In the genomic region with DNA sequence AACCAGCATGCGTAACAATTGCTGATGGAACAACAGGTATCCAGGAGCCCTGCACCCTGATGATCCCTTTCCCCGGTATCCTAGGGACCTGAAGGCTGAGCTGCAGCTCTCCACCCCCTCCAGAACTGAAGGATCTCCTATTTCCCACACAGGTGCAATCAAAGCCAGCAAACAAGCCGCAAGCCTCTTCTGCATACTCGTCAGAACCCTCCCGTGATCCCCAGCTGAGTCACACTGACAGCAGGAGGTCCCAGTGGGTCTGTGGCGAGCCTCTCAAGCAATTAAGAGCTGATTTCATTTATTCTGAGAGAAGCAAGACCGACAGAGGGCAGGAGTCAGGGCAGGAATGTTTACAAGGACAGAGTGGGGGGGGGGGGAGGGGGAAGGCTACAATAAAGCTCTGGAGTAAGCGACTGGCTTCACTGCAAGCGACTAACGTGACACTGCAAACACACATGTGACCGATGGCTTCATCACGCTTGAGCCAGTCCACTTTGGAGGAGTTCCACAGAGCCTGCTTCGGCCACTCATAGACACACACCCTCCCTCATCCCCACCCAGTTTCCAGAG, we compare ENCODE assay signal across 8 mouse cellular contexts. TPM values are rescaled to one million over a fixed set of nuclear protein-coding genes. Genes with fewer than 3 reads are reported as not detected.
A peak's percentile ranks its signal among the peaks of the same experiment; 100 is the strongest.
DNase-seq lines count a peak whose midpoint lies in the region; ATAC-seq lines count a peak whose summit lies in the region.

No protein-coding gene starts in this region.

- H3K27ac ChIP-seq in limb, embryonic 11.5 days (replicated peaks; ENCODE audit: low read depth, low read length), result no peak overlapping the region
- H3K27ac ChIP-seq in midbrain, embryonic 14.5 days (replicated peaks; ENCODE audit: low read depth, low read length), result no peak overlapping the region

- H3K4me3 ChIP-seq in limb, embryonic 11.5 days (ENCODE audit: low read depth, low read length), result 0 out of 2 replicates have a peak overlapping the region, but pooled peaks have one; percentile 5
- peak overlapping the region; percentile 17; the same call in 1 of the 2 replicates for H3K4me3 ChIP-seq in midbrain, embryonic 14.5 days (replicated peaks; ENCODE audit: low read depth, low read length)

- intact Hi-C loops in heart, postnatal 36 days (cut with DNase I), result no loop called here

- H3K27me3 ChIP-seq in limb, embryonic 11.5 days (ENCODE audit: control insufficient read depth, insufficient read depth, low read length), result no peaks in the 10 kb centered on the region
- H3K27me3 ChIP-seq in midbrain, embryonic 14.5 days (ENCODE audit: control insufficient read depth, insufficient read depth, low read length), result no peaks in the 10 kb centered on the region

- H3K36me3 ChIP-seq in limb, embryonic 11.5 days (ENCODE audit: control insufficient read depth, insufficient read depth, low read length), result no peaks in the 10 kb centered on the region
- no peaks in the 10 kb centered on the region for H3K36me3 ChIP-seq in midbrain, embryonic 14.5 days (ENCODE audit: control insufficient read depth, insufficient read depth, low read length)

- WGBS in limb, embryonic 11.5 days, result 3% methylated on average over 13 of the region's 13 CpGs
- 8% methylated on average over 13 of the region's 13 CpGs for WGBS in midbrain, embryonic 14.5 days

- H3K4me2 ChIP-seq in limb, embryonic 11.5 days (ENCODE audit: low read depth, severe bottlenecking), result peak overlapping the region; percentile 39
- H3K4me2 ChIP-seq in midbrain, embryonic 14.5 days (ENCODE audit: low read length), result peak overlapping the region; percentile 53

- ATAC-seq in limb, embryonic 11.5 days (ENCODE audit: insufficient number of reproducible peaks, low FRiP score, low TSS enrichment, low read depth), result peak; percentile 71
- ATAC-seq in midbrain, embryonic 14.5 days (ENCODE audit: low FRiP score, low TSS enrichment), result peak; percentile 71

- H3K4me1 ChIP-seq in limb, embryonic 11.5 days (ENCODE audit: control insufficient read depth, insufficient read depth, low read length), result peaks cover 7% of the 10 kb centered on the region; the same call in 1 of the 2 replicates
- H3K4me1 ChIP-seq in midbrain, embryonic 14.5 days (ENCODE audit: control insufficient read depth, insufficient read depth, low read length), result peaks cover 12% of the 10 kb centered on the region; the same call in 1 of the 2 replicates

- H3K9me3 ChIP-seq in limb, embryonic 11.5 days (ENCODE audit: control insufficient read depth, low read length), result no peaks in the 10 kb centered on the region
- H3K9me3 ChIP-seq in midbrain, embryonic 14.5 days (ENCODE audit: control insufficient read depth, low read length), result no peaks in the 10 kb centered on the region

- peak; percentile 92 for DNase-seq in ZHBTc4 (ENCODE audit: low read depth, low spot score)
- DNase-seq in embryo, embryonic 11.5 days (ENCODE audit: low read depth, low spot score), result peak; percentile 39
- peak; percentile 11 to 21 for DNase-seq in heart, postnatal 36 days
- peak; percentile 67 for DNase-seq in limb, embryonic 11.5 days (ENCODE audit: low spot score)
- peak; percentile 63 for DNase-seq in midbrain, embryonic 14.5 days
- no peak for DNase-seq in left cerebral cortex, adult 18-20 months (ENCODE audit: low spot score in 2 of 2)
- no peak for DNase-seq in layer of hippocampus, adult 9-11 months
- no peak for DNase-seq in layer of hippocampus, adult 9-10 months (ENCODE audit: low spot score)

- no peak overlapping the region for H3K9ac ChIP-seq in limb, embryonic 11.5 days (ENCODE audit: low read length)
- peak overlapping the region; percentile 26; the same call in 1 of the 2 replicates for H3K9ac ChIP-seq in midbrain, embryonic 14.5 days (replicated peaks; ENCODE audit: low read length)

RNA-seq across cellular contexts. Expression of a gene that starts 29.1 kb away (rescaled TPM):
- 10 to 100 TPM; 34.5 to 35.5 TPM for total RNA-seq in heart, postnatal 36 days (2021)
- polyA plus RNA-seq in limb, embryonic 11.5 days (2014; fragmentation: Nextera tagmentation; extraction: Ambion mirVana), result 3.9 and 4.2 TPM in 2 replicates
- 1.9 and 2.3 TPM in 2 replicates for polyA plus RNA-seq in midbrain, embryonic 14.5 days (2014; fragmentation: Nextera tagmentation; extraction: Ambion mirVana)
- total RNA-seq in left cerebral cortex, adult 18-20 months (2021), result 1 to 10 TPM; 5.2 to 6.1 TPM

Comparison
In these comparisons a context has a peak if more than half of its experiments do, and no peak if none do; other contexts are left out.
1. DNase-seq: peak in ZHBTc4 (single experiment), embryo, embryonic 11.5 days (single experiment), heart, postnatal 36 days (2 of 2), limb, embryonic 11.5 days (single experiment) and midbrain, embryonic 14.5 days (single experiment); none in left cerebral cortex, adult 18-20 months (0 of 2), layer of hippocampus, adult 9-11 months (single experiment) and layer of hippocampus, adult 9-10 months (single experiment).
2. RNA of a gene that starts 29.1 kb away (total RNA-seq): 34.5 to 35.5 TPM in heart, postnatal 36 days; 5.2 to 6.1 TPM in left cerebral cortex, adult 18-20 months; every median in the first group is over 4 times any median in the second.